Mouse (Mus musculus) intestine, embryonic 16.5 days (tissue): Measurements from ENCODE around the gene Sae1. TPM values are rescaled to one million over a fixed set of nuclear protein-coding genes. Genes with fewer than 3 reads are reported as not detected.

Experiments used
- ATAC-seq: fragments of 200-750 bp; cut with Nextera tagmentation; 2 replicates; pipeline ENCODE4 v1.8.0; 2017; ENCODE audit warnings: moderate TSS enrichment, moderate library complexity
- H3K27ac ChIP-seq: fragments of 300-500 bp; sonication (generic); 2 replicates; pipeline ENCODE4 v1.5.1; 2014; ENCODE audit warnings: mild to moderate bottlenecking, low read length
- H3K27me3 ChIP-seq: fragments of 300-500 bp; sonication (generic); replicated peaks from 2 replicates; pipeline ENCODE4 v1.6.1; 2014; ENCODE audit warnings: low read length, control low read depth, mixed read lengths; ENCODE audit not compliant: control insufficient read depth, insufficient read depth
- H3K36me3 ChIP-seq: fragments of 300-500 bp; sonication (generic); 2 replicates; pipeline ENCODE4 v1.6.1; 2014; ENCODE audit warnings: low read length, control low read depth; ENCODE audit not compliant: control insufficient read depth, insufficient read depth
- H3K4me1 ChIP-seq: fragments of 300-500 bp; sonication (generic); 2 replicates; pipeline ENCODE4 v1.6.1; 2014; ENCODE audit warnings: low read length, control low read depth, mixed read lengths; ENCODE audit not compliant: control insufficient read depth, insufficient read depth
- H3K4me2 ChIP-seq: fragments of 300-500 bp; sonication (generic); 2 replicates; pipeline ENCODE4 v1.6.1; 2014; ENCODE audit warnings: low read depth, low read length, control low read depth
- H3K4me3 ChIP-seq: fragments of 300-500 bp; sonication (generic); 2 replicates; pipeline ENCODE4 v1.5.1; 2014; ENCODE audit warnings: mild to moderate bottlenecking, low read length
- H3K9ac ChIP-seq: fragments of 300-500 bp; sonication (generic); 2 replicates; pipeline ENCODE4 v1.6.1; 2014; ENCODE audit warnings: low read depth, low read length
- H3K9me3 ChIP-seq: fragments of 300-500 bp; sonication (generic); 2 replicates; pipeline ENCODE4 v1.6.1; 2016; ENCODE audit warnings: low read length, control low read depth; ENCODE audit not compliant: control insufficient read depth
- WGBS: fragments of 180-500 bp; shearing (Covaris S2); extraction: QIAGEN DNeasy Blood & Tissue Kit; methylation state at CpG from one replicate; pipeline ENCODE4 v1.1.7; 2014; 5-methylcytosine and 5-hydroxymethylcytosine counted together
- polyA plus RNA-seq: library from polyadenylated mRNA; unstranded; fragments of >200 nt; fragmentation: Nextera tagmentation; extraction: Ambion mirVana; gene quantifications from 2 replicates; pipeline ENCODE4 v1.2.1, GENCODE M21; 2015

Sae1 gene
- polyA plus RNA-seq, 1 experiment from 2014 or later, result 263 TPM

DNA sequence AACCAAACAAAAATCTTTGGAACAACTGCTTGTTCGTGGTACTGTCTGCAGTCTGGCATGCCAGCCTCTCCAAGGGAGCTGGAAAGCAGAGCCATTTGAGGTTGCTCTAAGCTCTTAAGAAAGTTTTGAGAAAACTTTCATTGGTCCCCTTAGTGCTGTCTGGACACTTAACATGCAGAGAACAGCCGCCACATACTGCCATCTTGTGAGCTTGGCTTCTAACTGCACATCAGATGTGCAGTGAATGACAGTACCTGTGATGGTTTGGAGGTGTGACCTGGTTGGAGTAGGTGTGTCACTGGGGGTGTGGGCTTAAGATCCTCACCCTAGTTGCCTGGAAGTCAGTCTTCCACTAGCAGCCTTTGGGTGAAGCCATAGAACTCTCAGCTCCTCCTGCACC is 49.9 kb downstream of the Sae1 start:
- WGBS, result 69% methylated on average over 2 of the region's 2 CpGs
- Histone ChIP-seq H3K9me3 (no peaks in the 10 kb centered on the region), H3K27ac (no peak overlapping the region), H3K27me3 (no peaks in the 10 kb centered on the region), H3K4me2 (no peak overlapping the region), H3K4me3 (no peak overlapping the region), H3K36me3 (peaks cover 15% of the 10 kb centered on the region), H3K4me1 (no peaks in the 10 kb centered on the region), H3K9ac (no peak overlapping the region)
- ATAC-seq, result no peak

GRCm38 (mm10) chr7:16329146-16329545 is 58.5 kb downstream of the Sae1 start:
- no peak overlapping the region for H3K4me3 ChIP-seq
- H3K9ac ChIP-seq, result no peak overlapping the region
- H3K27me3 ChIP-seq, result no peaks in the 10 kb centered on the region
- no peak overlapping the region for H3K27ac ChIP-seq
- ATAC-seq, result no peak
- H3K36me3 ChIP-seq, result peaks cover 12% of the 10 kb centered on the region; the same call in 1 of the 2 replicates
- peaks cover 10% of the 10 kb centered on the region for H3K4me1 ChIP-seq
- H3K4me2 ChIP-seq, result no peak overlapping the region
- no peaks in the 10 kb centered on the region for H3K9me3 ChIP-seq
- 70% methylated on average over 3 of the region's 3 CpGs for WGBS

DNA sequence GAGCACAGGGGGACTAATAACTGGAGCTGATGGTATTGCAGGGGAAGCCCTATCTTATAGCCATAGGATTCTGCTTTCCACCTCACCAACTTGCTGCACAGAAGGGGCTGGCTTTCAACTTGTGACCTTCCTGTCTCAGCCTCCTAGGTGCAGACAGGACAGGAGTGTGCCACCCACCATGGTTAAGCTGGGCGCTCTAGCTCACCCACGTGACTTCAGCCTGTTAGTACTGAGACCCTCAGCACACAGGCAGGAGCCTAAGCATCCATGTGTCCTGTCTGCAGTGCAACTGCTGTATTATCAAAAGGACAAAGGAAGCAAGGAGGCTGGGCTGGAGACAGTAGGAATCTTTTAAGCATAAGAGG is 61.0 kb downstream of the Sae1 start:
- no peak overlapping the region for H3K4me2 ChIP-seq
- H3K27me3 ChIP-seq, result no peaks in the 10 kb centered on the region
- peaks cover 10% of the 10 kb centered on the region for H3K4me1 ChIP-seq
- ATAC-seq, result peak; percentile 31; the same call in 1 of the 2 replicates
- H3K9me3 ChIP-seq, result no peaks in the 10 kb centered on the region
- whole genome bisulfite sequencing, result 95% methylated on average over 2 of the region's 2 CpGs
- H3K36me3 ChIP-seq, result peaks cover 9% of the 10 kb centered on the region; the same call in 1 of the 2 replicates
- no peak overlapping the region for H3K4me3 ChIP-seq
- no peak overlapping the region for H3K27ac ChIP-seq
- 0 out of 2 replicates have a peak overlapping the region, but pooled peaks have one; percentile 41 for H3K9ac ChIP-seq

DNA sequence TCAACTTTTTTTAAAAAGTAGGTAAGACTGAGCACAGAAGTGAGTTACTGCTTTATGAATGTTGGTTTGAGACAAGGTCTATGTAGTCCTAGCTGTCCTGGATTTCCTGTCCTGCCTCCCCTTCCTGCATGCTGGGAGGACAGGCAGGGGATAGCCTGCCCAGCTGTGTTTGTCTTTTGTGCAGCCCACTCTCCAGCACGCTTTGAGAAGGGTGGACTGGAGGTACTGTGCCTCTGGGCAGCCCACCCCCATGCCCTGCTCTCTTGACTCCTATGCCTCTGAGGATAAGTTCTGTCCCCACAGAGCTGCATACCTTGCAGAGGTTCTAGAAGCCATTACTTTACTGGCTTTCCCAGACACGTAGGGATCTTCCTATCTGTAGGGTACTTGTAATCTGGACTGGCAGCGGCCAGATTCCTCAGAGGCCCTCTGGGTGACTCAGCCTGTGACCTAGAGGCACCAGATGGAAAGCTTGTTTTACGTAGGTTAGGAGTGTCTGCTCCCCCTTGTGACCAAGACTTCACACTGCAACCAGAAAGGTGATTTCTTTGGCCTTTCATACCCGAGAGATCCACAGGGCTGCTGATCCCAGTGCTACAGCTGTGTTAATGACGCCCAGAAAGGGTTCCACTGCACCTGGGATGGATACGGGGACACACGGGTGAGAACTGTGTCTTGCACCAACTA is 61.5 kb downstream of the Sae1 start:
- Histone ChIP-seq H3K27ac (peak overlapping the region; percentile 72), H3K4me3 (no peak overlapping the region)
- 23% methylated on average over 8 of the region's 8 CpGs for WGBS

DNA sequence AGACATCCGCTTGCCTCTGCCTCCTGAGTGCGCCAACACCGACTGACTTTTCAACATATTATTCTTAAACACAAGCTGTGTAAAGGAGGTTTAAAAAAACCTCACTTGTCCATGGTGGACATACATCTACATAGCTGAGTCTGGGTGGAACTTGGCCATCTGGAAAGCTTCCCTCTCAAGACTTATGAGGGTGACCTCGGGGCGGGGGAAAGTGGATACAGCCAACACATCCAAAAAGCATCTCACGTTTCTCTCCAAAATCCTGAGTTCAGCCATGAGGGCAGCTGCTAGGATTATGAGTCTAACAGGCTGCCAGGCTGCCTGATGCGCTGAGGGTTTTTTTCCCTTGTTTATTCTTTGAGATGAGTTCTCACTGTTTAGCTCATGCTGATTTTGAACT is 62.9 kb downstream of the Sae1 start:
- 65% methylated on average over 7 of the region's 7 CpGs for WGBS
- H3K9me3 ChIP-seq, result no peaks in the 10 kb centered on the region
- H3K4me2 ChIP-seq, result no peak overlapping the region
- no peak for ATAC-seq
- H3K27me3 ChIP-seq, result no peaks in the 10 kb centered on the region
- peaks cover 2% of the 10 kb centered on the region; the same call in 1 of the 2 replicates for H3K36me3 ChIP-seq
- H3K9ac ChIP-seq, result no peak overlapping the region
- H3K27ac ChIP-seq, result no peak overlapping the region
- no peak overlapping the region for H3K4me3 ChIP-seq
- peaks cover 10% of the 10 kb centered on the region for H3K4me1 ChIP-seq

More for the DNA sequence above, 61.5 kb downstream of the Sae1 start:
- Histone ChIP-seq H3K9me3 (no peaks in the 10 kb centered on the region), H3K4me1 (peaks cover 10% of the 10 kb centered on the region), H3K4me2 (no peak overlapping the region), H3K9ac (peak overlapping the region; percentile 41), H3K36me3 (peaks cover 9% of the 10 kb centered on the region; the same call in 1 of the 2 replicates), H3K27me3 (no peaks in the 10 kb centered on the region)
- ATAC-seq, result peak; percentile 87

DNA sequence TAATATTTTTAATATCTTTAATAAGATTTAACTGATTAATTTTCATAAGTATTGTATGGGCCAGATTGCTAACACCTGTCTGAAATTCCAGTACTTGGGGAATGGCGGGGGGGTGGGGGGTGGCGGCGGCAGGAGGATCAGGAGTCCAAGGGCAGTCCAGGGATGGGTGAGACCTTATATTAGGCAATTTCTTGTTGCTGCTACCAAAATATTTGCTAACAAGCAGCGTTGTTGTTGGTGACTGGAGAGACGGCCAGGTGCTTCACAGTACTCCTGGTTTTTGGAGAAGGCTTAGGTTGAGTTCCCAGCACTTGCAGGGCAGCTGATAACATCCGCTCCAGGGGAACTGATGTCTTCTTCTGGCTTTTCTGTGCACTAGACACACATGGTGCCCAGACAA is 67.1 kb downstream of the Sae1 start:
- ATAC-seq, result no peak
- Histone ChIP-seq H3K4me3 (no peak overlapping the region), H3K9me3 (no peaks in the 10 kb centered on the region), H3K36me3 (0 out of 2 replicates have a peak, but pooled peaks cover 2% of the 10 kb centered on the region), H3K27me3 (no peaks in the 10 kb centered on the region), H3K9ac (no peak overlapping the region), H3K27ac (no peak overlapping the region), H3K4me2 (no peak overlapping the region), H3K4me1 (peaks cover 2% of the 10 kb centered on the region; the same call in 1 of the 2 replicates)
- WGBS, result 83% methylated on average over 6 of the region's 6 CpGs

- H3K4me3 ChIP-seq, result no peak overlapping the region
- H3K4me2 ChIP-seq, result no peak overlapping the region
- H3K27me3 ChIP-seq, result no peaks in the 10 kb centered on the region
- H3K9me3 ChIP-seq, result no peaks in the 10 kb centered on the region
- 85% methylated on average over 4 of the region's 4 CpGs for WGBS
- H3K27ac ChIP-seq, result no peak overlapping the region
- no peak overlapping the region for H3K9ac ChIP-seq
- ATAC-seq, result no peak
- peaks cover 5% of the 10 kb centered on the region for H3K4me1 ChIP-seq
- no peaks in the 10 kb centered on the region for H3K36me3 ChIP-seq
These were observed 68.4 kb downstream of the Sae1 start for GRCm38 (mm10) chr7:16319216-16319615.

DNA sequence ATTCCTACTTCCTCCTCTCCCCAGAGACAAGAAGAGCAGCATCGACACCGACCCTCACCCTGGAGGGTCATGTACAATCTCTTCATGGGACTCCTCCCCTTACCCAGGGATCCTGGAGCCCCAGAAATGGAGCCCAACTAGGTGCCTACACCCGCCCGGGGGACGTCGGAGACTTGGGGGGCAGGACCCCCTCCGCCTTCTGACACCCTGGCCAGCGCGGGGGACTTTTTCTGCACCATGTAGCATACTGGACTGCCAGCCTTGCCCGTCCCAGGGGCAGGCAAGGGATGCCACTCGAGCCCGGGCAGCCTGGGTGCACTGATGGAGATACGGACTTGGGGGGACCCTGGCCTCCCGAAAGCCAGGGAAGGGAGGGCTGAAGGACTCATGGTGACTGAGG is 70.5 kb downstream of the Sae1 start:
- Histone ChIP-seq H3K27ac (no peak overlapping the region), H3K9ac (no peak overlapping the region), H3K4me2 (no peak overlapping the region), H3K4me3 (no peak overlapping the region), H3K36me3 (no peaks in the 10 kb centered on the region), H3K4me1 (peaks cover 20% of the 10 kb centered on the region), H3K9me3 (no peaks in the 10 kb centered on the region), H3K27me3 (no peaks in the 10 kb centered on the region)
- 84% methylated on average over 14 of the region's 14 CpGs for WGBS
- no peak for ATAC-seq

GRCm38 (mm10) chr7:16315222-16315759 is 72.3 kb downstream of the Sae1 start:
- Histone ChIP-seq H3K9me3 (no peaks in the 10 kb centered on the region), H3K36me3 (no peaks in the 10 kb centered on the region), H3K4me1 (peaks cover 32% of the 10 kb centered on the region), H3K4me3 (no peak overlapping the region), H3K27ac (no peak overlapping the region; the same call in 1 of the 2 replicates), H3K27me3 (no peaks in the 10 kb centered on the region), H3K9ac (no peak overlapping the region), H3K4me2 (no peak overlapping the region)
- no peak for ATAC-seq
- WGBS, result 57% methylated on average over 4 of the region's 4 CpGs
